Mouse (Mus musculus): ENCODE measurements around the gene Gm20422.

Gm20422 gene

GRCm38 (mm10) chr8:69774503-69775148, at the start of gene Gm20422:
Gene Gm20422, minus strand, starts transcription at chr8:69774886.
- DNase-seq: peak; percentile 95

GRCm38 (mm10) chr8:69822386-69823191, 47.9 kb upstream of the Gm20422 start, which contains the start of gene Lpar2:
Gene Lpar2, plus strand, starts transcription at chr8:69822429.
- peak; percentile 69 for DNase-seq

- peak; percentile 42 for DNase-seq
Measured at GRCm38 (mm10) chr8:69821971-69822385, 47.3 kb upstream of the Gm20422 start.

GRCm38 (mm10) chr8:69820466-69820865, 45.8 kb upstream of the Gm20422 start:
- DNase-seq: no peak

GRCm38 (mm10) chr8:69815396-69815795, 40.7 kb upstream of the Gm20422 start:
- DNase-seq: no peak

GRCm38 (mm10) chr8:69814881-69815280, 40.2 kb upstream of the Gm20422 start:
- DNase-seq: no peak

GRCm38 (mm10) chr8:69809820-69810219, 35.1 kb upstream of the Gm20422 start:
- no peak for DNase-seq

- DNase-seq: peak; percentile 35
Measured at GRCm38 (mm10) chr8:69808864-69809403, 34.2 kb upstream of the Gm20422 start.

- peak; percentile 89 for DNase-seq
Measured at GRCm38 (mm10) chr8:69808094-69808863, 33.6 kb upstream of the Gm20422 start, which contains the start of gene Gmip. Gene Gmip, plus strand, starts transcription at chr8:69808679.

GRCm38 (mm10) chr8:69807236-69807635, 32.5 kb upstream of the Gm20422 start:
- no peak for DNase-seq

- no peak for DNase-seq
Measured at GRCm38 (mm10) chr8:69805491-69805890, 30.8 kb upstream of the Gm20422 start.

- no peak for DNase-seq
Measured at GRCm38 (mm10) chr8:69805086-69805485, 30.4 kb upstream of the Gm20422 start.

GRCm38 (mm10) chr8:69804537-69804936, 29.9 kb upstream of the Gm20422 start:
- DNase-seq: no peak

GRCm38 (mm10) chr8:69803366-69803765, 28.7 kb upstream of the Gm20422 start:
- DNase-seq: no peak

GRCm38 (mm10) chr8:69802216-69802615, 27.5 kb upstream of the Gm20422 start:
- no peak for DNase-seq

GRCm38 (mm10) chr8:69801796-69802195, 27.1 kb upstream of the Gm20422 start:
- DNase-seq: no peak

GRCm38 (mm10) chr8:69799946-69800345, 25.3 kb upstream of the Gm20422 start:
- no peak for DNase-seq

- DNase-seq: no peak
Measured at GRCm38 (mm10) chr8:69799261-69799660, 24.6 kb upstream of the Gm20422 start.

GRCm38 (mm10) chr8:69797661-69798060, 23.0 kb upstream of the Gm20422 start:
- DNase-seq: no peak

GRCm38 (mm10) chr8:69796721-69797345, 22.1 kb upstream of the Gm20422 start:
- no peak for DNase-seq

GRCm38 (mm10) chr8:69794901-69795300, 20.2 kb upstream of the Gm20422 start:
- DNase-seq: no peak

- no peak for DNase-seq
Measured at GRCm38 (mm10) chr8:69794096-69794495, 19.4 kb upstream of the Gm20422 start.

- no peak for DNase-seq
Measured at GRCm38 (mm10) chr8:69793666-69794065, 19.0 kb upstream of the Gm20422 start.
